Comparison of ENCODE assay signal across 22 mouse cellular contexts in genomic region chr12:31462615-31463014, GRCm38 (mm10). TPM values are rescaled to one million over a fixed set of nuclear protein-coding genes. Genes with fewer than 3 reads are reported as not detected.
A peak's percentile ranks its signal among the peaks of the same experiment; 100 is the strongest.
DNase-seq lines count a peak whose midpoint lies in the region; ATAC-seq and TF ChIP-seq lines count a peak whose summit lies in the region.
"Had no signal": no experiment of that assay in that cellular context is flagged by ENCODE, and none has a peak within 500 bp of the region (broad histone marks: within the 10 kb centered on the region; RNA-seq: fewer than 3 reads in every experiment).

No protein-coding gene starts in this region.

- no peak overlapping the region for H3K9ac ChIP-seq in intestine, postnatal 0 days (ENCODE audit: low read depth, low read length)
- H3K9ac ChIP-seq in intestine, embryonic 15.5 days = no peak overlapping the region

- DNase-seq in forelimb bud, embryonic 11.5 days (ENCODE audit: low read depth, low spot score) = peak; percentile 17
- DNase-seq in large intestine, adult 2 months (ENCODE audit: low read depth, low spot score) = peak; percentile 74
- DNase-seq in retina, embryonic 14.5 days (ENCODE audit: low spot score) = no peak
- DNase-seq: adrenal gland, adult 2 months; adrenal gland, adult 8-10 months; adrenal gland, postnatal 10 days; adrenal gland, postnatal 14 days; adrenal gland, postnatal 25 days; adrenal gland, postnatal 36 days; B cell, adult 2 months; cerebellum, adult 11 months; cerebellum, adult 11-12 months; cerebellum, adult 18-20 months had no signal

- H3K27ac ChIP-seq in intestine, postnatal 0 days (ENCODE audit: low read depth, low read length) = peak overlapping the region; percentile 78
- H3K27ac ChIP-seq in intestine, embryonic 15.5 days = no peak overlapping the region
- H3K27ac ChIP-seq in small intestine, adult 2 months (ENCODE audit: insufficient read depth, low read depth, low read length) = peak overlapping the region; percentile 96

- no peak overlapping the region for H3K4me2 ChIP-seq in intestine, postnatal 0 days (replicated peaks; ENCODE audit: low read depth)
- no peak overlapping the region for H3K4me2 ChIP-seq in intestine, embryonic 15.5 days (replicated peaks)

- WGBS in intestine, postnatal 0 days = 37% methylated on average over 4 of the region's 4 CpGs
- WGBS in intestine, embryonic 15.5 days = 66% methylated on average over 4 of the region's 4 CpGs
- WGBS in large intestine, adult 2 months = 32% methylated on average over 4 of the region's 4 CpGs
- WGBS in small intestine, adult 2 months = 23% methylated on average over 4 of the region's 4 CpGs

- H3K27me3 ChIP-seq in intestine, postnatal 0 days (replicated peaks; ENCODE audit: control insufficient read depth, insufficient read depth, low read length) = no peaks in the 10 kb centered on the region
- no peaks in the 10 kb centered on the region for H3K27me3 ChIP-seq in intestine, embryonic 15.5 days (replicated peaks)
- no peaks in the 10 kb centered on the region for H3K27me3 ChIP-seq in small intestine, adult 2 months (ENCODE audit: control insufficient read depth, insufficient read depth, low read length)
- H3K27me3 ChIP-seq: CH12.LX had no signal

- no peak for TF ChIP-seq POLR2A in small intestine, adult 2 months (IDR thresholded peaks at IDR 0.05; ENCODE audit: low read depth, low read length)

- no peak overlapping the region for H3K4me3 ChIP-seq in intestine, postnatal 0 days (ENCODE audit: low read depth, low read length)
- H3K4me3 ChIP-seq in intestine, embryonic 15.5 days (replicated peaks) = no peak overlapping the region
- H3K4me3 ChIP-seq in small intestine, adult 2 months (ENCODE audit: low read depth, low read length) = no peak overlapping the region

- TF ChIP-seq CTCF in intestine, postnatal 0 days (IDR thresholded peaks at IDR 0.05; ENCODE audit: low read depth) = no peak
- TF ChIP-seq CTCF in small intestine, adult 2 months (IDR thresholded peaks at IDR 0.05; ENCODE audit: extremely low read depth, insufficient read length, insufficient replicate concordance, low read depth, low read length) = no peak

- peaks cover 3% of the 10 kb centered on the region; the same call in 1 of the 2 replicates for H3K36me3 ChIP-seq in intestine, postnatal 0 days (ENCODE audit: control insufficient read depth, insufficient read depth)
- no peaks in the 10 kb centered on the region for H3K36me3 ChIP-seq in intestine, embryonic 15.5 days
- H3K36me3 ChIP-seq in small intestine, adult 2 months (ENCODE audit: control insufficient read depth, insufficient read depth, low read length) = peaks cover 32% of the 10 kb centered on the region
- H3K36me3 ChIP-seq: G1E had no signal

- no peaks in the 10 kb centered on the region for H3K9me3 ChIP-seq in intestine, postnatal 0 days (ENCODE audit: control insufficient read depth)
- no peaks in the 10 kb centered on the region for H3K9me3 ChIP-seq in intestine, embryonic 15.5 days
- H3K9me3 ChIP-seq: G1E had no signal

- peak; percentile 69 for ATAC-seq in intestine, postnatal 0 days
- ATAC-seq in intestine, embryonic 15.5 days = no peak
- no peak for ATAC-seq in activated CD4-positive, CD25-positive, alpha-beta regulatory T cell, adult 4 months
- no peak for ATAC-seq in frontal cortex, adult (ENCODE audit: low TSS enrichment)
- ATAC-seq: CD4-positive, CD25-positive, alpha-beta regulatory T cell, adult 4 months; Patski had no signal

- H3K4me1 ChIP-seq in intestine, postnatal 0 days (replicated peaks; ENCODE audit: control insufficient read depth, insufficient read depth, low read length) = no peaks in the 10 kb centered on the region
- no peaks in the 10 kb centered on the region for H3K4me1 ChIP-seq in intestine, embryonic 15.5 days (replicated peaks)
- peaks cover 17% of the 10 kb centered on the region; the same call in 1 of the 2 replicates for H3K4me1 ChIP-seq in small intestine, adult 2 months (ENCODE audit: control insufficient read depth, insufficient read depth, insufficient read length, low read length)

RNA-seq across cellular contexts. Expression of gene Cbll1, which starts 36.8 kb away (rescaled TPM):
- polyA plus RNA-seq in intestine, postnatal 0 days (2015; fragmentation: Nextera tagmentation; extraction: Ambion mirVana) = 9.6 TPM in 2 replicates
- 13.9 TPM in 2 replicates for polyA plus RNA-seq in intestine, embryonic 15.5 days (2015; fragmentation: Nextera tagmentation; extraction: Ambion mirVana)
- 4.0 and 6.1 TPM in 2 replicates for polyA plus RNA-seq in large intestine, adult 2 months (2012; rRNA removed)
- polyA plus RNA-seq in small intestine, adult 2 months (2012; rRNA removed) = 1.8 and 4.1 TPM in 2 replicates
- polyA plus RNA-seq in activated CD4-positive, CD25-positive, alpha-beta regulatory T cell, adult 4 months (2017; shearing (Covaris generic)) = 10 to 100 TPM; 24.7 to 25.9 TPM
